ENCODE assay signal across 8 mouse cellular contexts in genomic region chr17:26676616-26677376, GRCm38 (mm10). TPM values are rescaled to one million over a fixed set of nuclear protein-coding genes. Genes with fewer than 3 reads are reported as not detected.
DNase-seq lines count a peak whose midpoint lies in the region; ATAC-seq lines count a peak whose summit lies in the region.

No protein-coding gene starts in this region.

- peak overlapping the region; percentile 82 for H3K4me2 ChIP-seq in heart, embryonic 16.5 days (ENCODE audit: low read depth, low read length)

- DNase-seq in adrenal gland, adult 2 months, result peak; percentile 85
- no peak for DNase-seq in adrenal gland, postnatal 4 days (ENCODE audit: low spot score in 2 of 2)
- peak; percentile 79 for DNase-seq in adrenal gland, postnatal 10 days
- peak; percentile 77 for DNase-seq in kidney, postnatal 14 days
- DNase-seq in lung, postnatal 14 days, result peak; percentile 74
- peak; percentile 63 for DNase-seq in right cerebral cortex, postnatal 14 days

- H3K4me1 ChIP-seq in heart, embryonic 16.5 days (ENCODE audit: control insufficient read depth, insufficient read depth, low read length), result peaks cover 18% of the 10 kb centered on the region

- H3K27me3 ChIP-seq in heart, embryonic 16.5 days (ENCODE audit: control insufficient read depth, insufficient read depth, low read length), result no peaks in the 10 kb centered on the region

- peaks cover 4% of the 10 kb centered on the region; the same call in 1 of the 2 replicates for H3K9me3 ChIP-seq in heart, embryonic 16.5 days (replicated peaks; ENCODE audit: control insufficient read depth, low read length)

- peak overlapping the region; percentile 96 for H3K27ac ChIP-seq in heart, embryonic 16.5 days (ENCODE audit: low read length)

- H3K9ac ChIP-seq in heart, embryonic 16.5 days (ENCODE audit: low read length), result peak overlapping the region; percentile 91

- ATAC-seq in erythroid progenitor cell, adult 5-6 weeks (replicated peaks; ENCODE audit: low FRiP score, poor library complexity, severe bottlenecking), result peak; percentile 85
- ATAC-seq in heart, embryonic 16.5 days (replicated peaks; ENCODE audit: extremely low read depth, insufficient read depth, low FRiP score), result peak; percentile 91

- 1% methylated on average over 26 of the region's 26 CpGs for WGBS in heart, embryonic 16.5 days

- peaks cover 12% of the 10 kb centered on the region; the same call in 1 of the 2 replicates for H3K36me3 ChIP-seq in heart, embryonic 16.5 days (ENCODE audit: control insufficient read depth, insufficient read depth)

- H3K4me3 ChIP-seq in heart, embryonic 16.5 days (ENCODE audit: low read length), result peak overlapping the region; percentile 91

RNA-seq across cellular contexts. Expression of gene Atp6v0e, which starts 13.8 kb away (rescaled TPM):
- 100 to 1,000 TPM; 213 to 229 TPM for total RNA-seq in adrenal gland, adult 2 months (2021)
- polyA plus RNA-seq in adrenal gland, adult 2 months (2012; rRNA removed), result 193 and 215 TPM in 2 replicates
- 100 to 1,000 TPM; 141 to 142 TPM for total RNA-seq in adrenal gland, postnatal 4 days (2021)
- total RNA-seq in adrenal gland, postnatal 10 days (2021), result 100 to 1,000 TPM; 180 to 190 TPM
- total RNA-seq in erythroid progenitor cell, adult 5-6 weeks (2015; ENCODE audit: low replicate concordance), result 77.1 and 104 TPM in 2 replicates
- total RNA-seq in erythroid progenitor cell, adult 5-6 weeks (2017; ENCODE audit: low replicate concordance), result 81.9 and 122 TPM in 2 replicates
- polyA plus RNA-seq in heart, embryonic 16.5 days (2015; fragmentation: Nextera tagmentation; extraction: Ambion mirVana), result 216 and 249 TPM in 2 replicates

RNA-seq across cellular contexts. Expression of gene Crebrf, which starts 38.7 kb away (rescaled TPM):
- total RNA-seq in adrenal gland, adult 2 months (2021), result 10 to 100 TPM; 66.8 to 75.4 TPM
- polyA plus RNA-seq in adrenal gland, adult 2 months (2012; rRNA removed), result 1.2 TPM in 2 replicates
- 10 to 100 TPM; 47.5 to 51.9 TPM for total RNA-seq in adrenal gland, postnatal 4 days (2021)
- 10 to 100 TPM; 48.8 to 55.6 TPM for total RNA-seq in adrenal gland, postnatal 10 days (2021)
- 9.6 and 17.7 TPM in 2 replicates for total RNA-seq in erythroid progenitor cell, adult 5-6 weeks (2015; ENCODE audit: low replicate concordance)
- total RNA-seq in erythroid progenitor cell, adult 5-6 weeks (2017; ENCODE audit: low replicate concordance), result 10.4 and 25.2 TPM in 2 replicates
- 5.9 and 6.4 TPM in 2 replicates for polyA plus RNA-seq in heart, embryonic 16.5 days (2015; fragmentation: Nextera tagmentation; extraction: Ambion mirVana)

Comparison
In these comparisons a context has a peak if more than half of its experiments do, and no peak if none do; other contexts are left out.
1. DNase-seq: peak in adrenal gland, adult 2 months (single experiment), adrenal gland, postnatal 10 days (single experiment), kidney, postnatal 14 days (single experiment), lung, postnatal 14 days (single experiment) and right cerebral cortex, postnatal 14 days (single experiment); none in adrenal gland, postnatal 4 days (0 of 2).